Mouse (Mus musculus) midbrain, postnatal 0 days (tissue): ENCODE results near the gene Nr2e3. TPM values are rescaled to one million over a fixed set of nuclear protein-coding genes. Genes with fewer than 3 reads are reported as not detected.
"Not testable (repeated sequence)": the region's sequence is repeated elsewhere in the genome, so short reads cannot be mapped to it uniquely, and the experiment has no call there.

Experiments used
- ATAC-seq: fragments of 200-750 bp; cut with Nextera tagmentation; 2 replicates; pipeline ENCODE4 v1.8.0; 2017; ENCODE audit warnings: moderate number of reproducible peaks, mild to moderate bottlenecking, moderate TSS enrichment, moderate library complexity; ENCODE audit not compliant: low FRiP score
- DNase-seq: peaks from one replicate; pipeline ENCODE4 v3.0.0-alpha.2; 2015; ENCODE audit warnings: low spot score
- H3K27ac ChIP-seq: fragments of 300-500 bp; sonication (generic); 2 replicates; pipeline ENCODE4 v1.5.1; 2014; ENCODE audit warnings: low read depth, mild to moderate bottlenecking, low read length, mixed read lengths
- H3K27me3 ChIP-seq: fragments of 300-500 bp; sonication (generic); 2 replicates; pipeline ENCODE4 v1.6.1; 2014; ENCODE audit warnings: low read length, control low read depth, mixed read lengths; ENCODE audit not compliant: insufficient read depth
- H3K36me3 ChIP-seq: fragments of 300-500 bp; sonication (generic); 2 replicates; pipeline ENCODE4 v1.6.1; 2014; ENCODE audit warnings: low read length, control low read depth, mixed read lengths; ENCODE audit not compliant: insufficient read depth
- H3K4me1 ChIP-seq: fragments of 300-500 bp; sonication (generic); 2 replicates; pipeline ENCODE4 v1.6.1; 2014; ENCODE audit warnings: mild to moderate bottlenecking, control low read depth, antibody characterized with exemption, low read length, mixed read lengths; ENCODE audit not compliant: insufficient read depth
- H3K4me2 ChIP-seq: fragments of 300-500 bp; sonication (generic); 2 replicates; pipeline ENCODE4 v1.6.1; 2014; ENCODE audit warnings: low read depth, mild to moderate bottlenecking, low read length, mixed read lengths; ENCODE audit not compliant: poor library complexity, severe bottlenecking
- H3K4me3 ChIP-seq: fragments of 300-500 bp; sonication (generic); 2 replicates; pipeline ENCODE4 v1.5.1; 2014; ENCODE audit warnings: low read depth, mild to moderate bottlenecking, low read length, moderate library complexity
- H3K9ac ChIP-seq: fragments of 300-500 bp; sonication (generic); replicated peaks from 2 replicates; pipeline ENCODE4 v1.6.1; 2014; ENCODE audit warnings: mild to moderate bottlenecking, low read length, moderate library complexity, mixed read lengths; ENCODE audit not compliant: poor library complexity, severe bottlenecking
- H3K9me3 ChIP-seq: fragments of 300-500 bp; sonication (generic); 2 replicates; pipeline ENCODE4 v1.6.1; 2016; ENCODE audit warnings: low read length, control low read depth
- CTCF ChIP-seq: IDR thresholded peaks from 2 replicates; pipeline ENCODE4 v1.5.1; 2016; ENCODE audit warnings: antibody characterized with exemption, mild to moderate bottlenecking
- WGBS: fragments of 180-500 bp; shearing (Covaris S2); extraction: QIAGEN DNeasy Blood & Tissue Kit; methylation state at CpG from one replicate; pipeline ENCODE4 v1.1.7; 2014; 5-methylcytosine and 5-hydroxymethylcytosine counted together
- polyA plus RNA-seq: library from polyadenylated mRNA; unstranded; fragments of >200 nt; fragmentation: Nextera tagmentation; extraction: Ambion mirVana; gene quantifications from 2 replicates; pipeline ENCODE4 v1.2.1, GENCODE M21; 2015
- total RNA-seq: library from RNA; depleted of rRNA; stranded (reverse); fragments of >200 nt; gene quantifications from 2 replicates; pipeline ENCODE4 v1.2.3, GENCODE M21; 2014

Gene Nr2e3
- total and polyA plus RNA-seq, 2 experiments from 2014 or later = not detected

DNA sequence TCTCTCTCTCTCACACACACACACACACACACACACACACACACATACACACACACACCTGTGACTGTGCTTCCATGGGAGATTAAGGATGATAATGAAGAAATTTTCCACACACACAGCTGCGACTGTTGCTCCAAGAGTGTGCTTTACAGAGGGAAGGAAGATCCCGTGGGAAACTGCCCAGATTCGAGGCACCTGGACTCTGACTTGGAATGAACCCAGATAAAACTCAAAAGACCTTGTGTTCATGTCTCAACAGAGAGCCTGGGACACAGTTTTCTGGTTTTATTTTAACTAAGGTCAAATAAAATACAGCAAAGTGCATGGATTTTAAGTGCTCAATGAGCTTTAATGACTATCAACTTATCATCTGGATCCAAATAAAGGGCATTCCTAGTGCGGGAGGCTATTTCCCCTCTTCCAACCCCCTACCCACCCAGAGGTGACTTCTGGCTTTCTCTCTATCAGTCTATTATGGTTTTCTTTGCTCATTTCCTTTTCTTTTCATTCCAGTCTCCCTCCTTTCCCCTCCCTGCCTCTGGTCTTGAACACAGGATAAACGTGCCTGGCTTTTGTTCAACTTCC, 17.9 kb downstream of the Nr2e3 start:
- H3K27me3 ChIP-seq = no peaks in the 10 kb centered on the region
- no peaks in the 10 kb centered on the region; the same call in 1 of the 2 replicates for H3K4me1 ChIP-seq
- no peak overlapping the region for H3K4me2 ChIP-seq
- 48% methylated on average over 5 of the region's 5 CpGs for WGBS
- H3K9ac ChIP-seq = no peak overlapping the region
- no peak for DNase-seq
- no peak overlapping the region for H3K4me3 ChIP-seq
- TF ChIP-seq CTCF = no peak
- no peak for ATAC-seq
- H3K36me3 ChIP-seq = no peaks in the 10 kb centered on the region
- H3K27ac ChIP-seq = no peak overlapping the region
- no peaks in the 10 kb centered on the region for H3K9me3 ChIP-seq

- WGBS = 71% methylated on average over 9 of the region's 9 CpGs
- DNase-seq (no peak), ATAC-seq (no peak)
- no peaks in the 10 kb centered on the region for H3K36me3 ChIP-seq
- no peak for TF ChIP-seq CTCF
- no peaks in the 10 kb centered on the region for H3K9me3 ChIP-seq
- H3K4me2 ChIP-seq = no peak overlapping the region
- H3K4me3 ChIP-seq = no peak overlapping the region
- no peak overlapping the region for H3K9ac ChIP-seq
- no peak overlapping the region for H3K27ac ChIP-seq
- no peaks in the 10 kb centered on the region for H3K27me3 ChIP-seq
- H3K4me1 ChIP-seq = no peaks in the 10 kb centered on the region; the same call in 1 of the 2 replicates
These were observed 18.5 kb downstream of the Nr2e3 start for GRCm38 (mm10) chr9:59941885-59942350.

- Histone ChIP-seq H3K4me2 (no peak overlapping the region), H3K36me3 (no peaks in the 10 kb centered on the region), H3K4me3 (no peak overlapping the region), H3K4me1 (no peaks in the 10 kb centered on the region; the same call in 1 of the 2 replicates), H3K9ac (no peak overlapping the region), H3K27me3 (no peaks in the 10 kb centered on the region), H3K27ac (no peak overlapping the region), H3K9me3 (no peaks in the 10 kb centered on the region)
- ATAC-seq (no peak), DNase-seq (no peak)
- TF ChIP-seq CTCF = no peak
- WGBS = 86% methylated on average over 10 of the region's 12 CpGs
These were observed 19.3 kb downstream of the Nr2e3 start for GRCm38 (mm10) chr9:59940913-59941884.

GRCm38 (mm10) chr9:59939691-59940090, 20.8 kb downstream of the Nr2e3 start:
- Histone ChIP-seq H3K27ac (no peak overlapping the region), H3K9me3 (no peaks in the 10 kb centered on the region), H3K4me1 (no peaks in the 10 kb centered on the region; the same call in 1 of the 2 replicates), H3K27me3 (no peaks in the 10 kb centered on the region), H3K9ac (no peak overlapping the region), H3K4me3 (no peak overlapping the region), H3K36me3 (no peaks in the 10 kb centered on the region), H3K4me2 (no peak overlapping the region)
- no peak for DNase-seq
- WGBS = 81% methylated on average over 2 of the region's 2 CpGs
- no peak for ATAC-seq
- no peak for TF ChIP-seq CTCF

GRCm38 (mm10) chr9:59938529-59938928, 21.9 kb downstream of the Nr2e3 start:
- ATAC-seq = no peak
- no peak overlapping the region for H3K4me2 ChIP-seq
- H3K9me3 ChIP-seq = no peaks in the 10 kb centered on the region
- H3K4me3 ChIP-seq = no peak overlapping the region
- H3K27me3 ChIP-seq = no peaks in the 10 kb centered on the region
- H3K27ac ChIP-seq = no peak overlapping the region
- H3K36me3 ChIP-seq = no peaks in the 10 kb centered on the region
- DNase-seq = no peak
- H3K9ac ChIP-seq = no peak overlapping the region
- TF ChIP-seq CTCF = no peak
- no peaks in the 10 kb centered on the region; the same call in 1 of the 2 replicates for H3K4me1 ChIP-seq
- 81% methylated on average over 8 of the region's 8 CpGs for WGBS

DNA sequence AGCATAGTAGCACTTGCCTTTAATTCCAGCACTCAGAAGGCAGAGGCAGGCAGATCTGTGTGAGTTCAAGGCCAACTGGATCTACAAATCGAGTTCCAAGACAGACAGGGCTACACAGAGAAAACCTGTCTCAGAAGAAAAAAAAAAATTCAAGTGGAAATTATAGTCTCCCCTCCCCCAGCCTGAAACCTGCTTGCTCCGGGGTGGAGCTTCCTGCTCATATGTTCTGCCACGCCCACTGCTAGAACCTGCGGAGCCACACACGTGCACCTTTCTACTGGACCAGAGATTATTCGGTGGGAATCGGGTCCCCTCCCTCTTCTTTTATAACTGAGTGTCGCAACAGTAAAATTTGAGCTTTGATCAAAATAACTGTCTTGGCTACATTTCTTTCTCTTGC, 24.6 kb downstream of the Nr2e3 start:
- not testable (repeated sequence) for H3K4me3 ChIP-seq, H3K27me3 ChIP-seq, H3K27ac ChIP-seq, ATAC-seq, H3K36me3 ChIP-seq, H3K4me2 ChIP-seq, H3K9me3 ChIP-seq, H3K4me1 ChIP-seq, H3K9ac ChIP-seq, DNase-seq
- whole genome bisulfite sequencing = 81% methylated on average over 8 of the region's 8 CpGs
